Mouse (Mus musculus) ES-E14 (cell line): Measurements from ENCODE around the gene Tas2r105. TPM values are rescaled to one million over a fixed set of nuclear protein-coding genes. Genes with fewer than 3 reads are reported as not detected.

Experiments
- DNase-seq: peaks from one replicate; pipeline ENCODE4 v3.0.0-alpha.2; 2013; ENCODE audit warnings: low read depth, low spot score
- H3K27ac ChIP-seq: 2 replicates; pipeline ENCODE4 v1.5.1; 2012; ENCODE audit warnings: low read depth, mild to moderate bottlenecking, low read length, moderate library complexity, mixed read lengths; ENCODE audit not compliant: poor library complexity, insufficient read depth, severe bottlenecking
- H3K36me3 ChIP-seq: 2 replicates; pipeline ENCODE4 v1.6.1; 2012; ENCODE audit warnings: mild to moderate bottlenecking, low read length, moderate library complexity, mixed read lengths; ENCODE audit not compliant: control insufficient read depth, poor library complexity, insufficient read depth, severe bottlenecking
- H3K4me1 ChIP-seq, 2 experiments: fragments of 150-350 bp in 1 of 2; sonication (generic) in 1 of 2; 2 replicates each; pipeline ENCODE4 v1.6.1; 2012; ENCODE audit warnings: low read length in 2 of 2, mild to moderate bottlenecking in 1 of 2, mixed read lengths in 1 of 2; ENCODE audit not compliant: control insufficient read depth in 2 of 2, insufficient read depth in 2 of 2, poor library complexity in 1 of 2
- H3K4me3 ChIP-seq, 2 experiments: fragments of 150-350 bp in 1 of 2; sonication (generic) in 1 of 2; 2 replicates each; pipeline ENCODE4 v1.5.1; 2012; ENCODE audit warnings: low read length in 2 of 2, low read depth in 1 of 2, mild to moderate bottlenecking in 1 of 2, mixed read lengths in 1 of 2; ENCODE audit not compliant: insufficient read depth in 1 of 2, poor library complexity in 1 of 2, severe bottlenecking in 1 of 2
- H3K9ac ChIP-seq: 2 replicates; pipeline ENCODE4 v1.6.1; 2012; ENCODE audit warnings: low read depth, mild to moderate bottlenecking, low read length, mixed read lengths; ENCODE audit not compliant: poor library complexity, insufficient read depth, severe bottlenecking
- H3K9me3 ChIP-seq: fragments of 150-350 bp; sonication (generic); 2 replicates; pipeline ENCODE4 v1.6.1; 2012; ENCODE audit warnings: low read depth, mild to moderate bottlenecking, low read length; ENCODE audit not compliant: control insufficient read depth, insufficient read depth
- CHD2 ChIP-seq: IDR thresholded peaks from 2 replicates; pipeline ENCODE4 v1.6.1; 2014; ENCODE audit warnings: mild to moderate bottlenecking, low read depth, low read length, inconsistent platforms
- HCFC1 ChIP-seq: IDR thresholded peaks from 2 replicates; pipeline ENCODE4 v1.6.1; 2012; ENCODE audit warnings: low read length, inconsistent platforms, borderline replicate concordance; ENCODE audit not compliant: insufficient read depth
- MAFK ChIP-seq: IDR thresholded peaks from 2 replicates; pipeline ENCODE4 v1.6.1; 2014; ENCODE audit warnings: mild to moderate bottlenecking, low read depth, low read length, inconsistent platforms; ENCODE audit not compliant: insufficient read depth
- ZC3H11A ChIP-seq: IDR thresholded peaks from 2 replicates; pipeline ENCODE4 v1.6.1; 2012; ENCODE audit warnings: low read depth, mild to moderate bottlenecking, inconsistent platforms, low read length, borderline replicate concordance
- ZNF384 ChIP-seq: IDR thresholded peaks from 2 replicates; pipeline ENCODE4 v1.6.1; 2012; ENCODE audit warnings: low read depth, low read length, inconsistent platforms
- in situ Hi-C, 2 experiments: fragments of 600-800 bp; cut with MboI; formaldehyde crosslinking; loops; one replicate each; pipeline ENCODE4 v1.15.1; 2025; ENCODE audit warnings: low sequenced_read_pairs in 2 of 2, inconsistent platforms in 1 of 2; ENCODE audit not compliant: unreplicated experiment in 2 of 2
- total RNA-seq: library from RNA; depleted of rRNA; stranded (reverse); fragments of 300-350 nt; gene quantifications from 2 replicates; pipeline ENCODE4 v1.2.3, GENCODE M21; 2012; rRNA removed

Gene Tas2r105
- total RNA-seq, 1 experiment, result not detected

- no peaks in the 10 kb centered on the region for H3K9me3 ChIP-seq
- in situ Hi-C loops, result no loop called here
- TF ChIP-seq HCFC1 (no peak), ZC3H11A (no peak), MAFK (no peak), ZNF384 (no peak), CHD2 (no peak)
- no peak within 1 kb of the TSS for H3K4me3 ChIP-seq
- H3K36me3 ChIP-seq, result no peaks in the 10 kb centered on the region
- H3K9ac ChIP-seq, result no peak within 1 kb of the TSS
- no peak for DNase-seq
- H3K27ac ChIP-seq, result no peak within 1 kb of the TSS
- H3K4me1 ChIP-seq, result no peaks in the 10 kb centered on the region; a peak in 1 of 4 replicates
Observed at GRCm38 (mm10) chr6:131660049-131660448, 27.2 kb downstream of the Tas2r105 start, which contains the start of gene Tas2r107. Gene Tas2r107, minus strand, starts transcription at chr6:131660149.

Other genes with a start within 250 kb of the Tas2r105 start
- gene 5430401F13Rik, start 201.1 kb downstream of the Tas2r105 start, total RNA-seq, result not detected in 2 replicates
- gene Gm6619, start 201.1 kb downstream of the Tas2r105 start, total RNA-seq, result not detected in 2 replicates
- not detected in 2 replicates for gene Tas2r130, start 56.6 kb downstream of the Tas2r105 start, total RNA-seq
- gene Tas2r107, start 27.3 kb downstream of the Tas2r105 start, total RNA-seq, result not detected in 2 replicates
- not detected in 2 replicates for gene Tas2r106, start 8.6 kb downstream of the Tas2r105 start, total RNA-seq
- not detected in 2 replicates for gene Tas2r104, start 1.8 kb downstream of the Tas2r105 start, total RNA-seq
- not detected in 2 replicates for gene Tas2r114, start 2.6 kb upstream of the Tas2r105 start, total RNA-seq